Mouse (Mus musculus): ENCODE results near the gene Lrif1. TPM values are rescaled to one million over a fixed set of nuclear protein-coding genes. Genes with fewer than 3 reads are reported as not detected.

The Lrif1 gene
- 0.64 and 1.0 TPM in 2 replicates for polyA plus RNA-seq (2012; rRNA removed)

GRCm38 (mm10) chr3:106684830-106685229 lies at the start of gene Lrif1:
TSS of gene Lrif1 (plus strand) at chr3:106684987.

Other genes starting within 250 kb of the Lrif1 start
- 4.9 and 5.0 TPM in 2 replicates for gene Dennd2d, start 202.6 kb upstream of the Lrif1 start, polyA plus RNA-seq (2012; rRNA removed)
- gene Dram2, start 137.2 kb upstream of the Lrif1 start, polyA plus RNA-seq (2012; rRNA removed), result 9.2 and 15.5 TPM in 2 replicates
- gene Cept1, start 137.2 kb upstream of the Lrif1 start, polyA plus RNA-seq (2012; rRNA removed), result 8.0 and 9.7 TPM in 2 replicates
- 3.0 and 4.1 TPM in 2 replicates for gene Cd53, start 105.2 kb downstream of the Lrif1 start, polyA plus RNA-seq (2012; rRNA removed)
- not detected in 2 replicates for gene Olfr266, start 141.3 kb downstream of the Lrif1 start, polyA plus RNA-seq (2012; rRNA removed)

All from ovary, adult 2 months (tissue).